Mouse (Mus musculus): Measurements from ENCODE around the gene Epor. TPM values are rescaled to one million over a fixed set of nuclear protein-coding genes. Genes with fewer than 3 reads are reported as not detected.

Epor gene
- polyA plus RNA-seq, 1 experiment from 2014 or later: 4.1 TPM

- Histone ChIP-seq H3K4me1 (peaks cover 34% of the 10 kb centered on the region), H3K9me3 (no peaks in the 10 kb centered on the region), H3K27me3 (peaks cover 94% of the 10 kb centered on the region), H3K27ac (no peak overlapping the region), H3K4me3 (replicated peaks) (peak overlapping the region; percentile 42), H3K9ac (peak overlapping the region; percentile 53), H3K4me2 (peak overlapping the region; percentile 68), H3K36me3 (replicated peaks) (no peaks in the 10 kb centered on the region)
- no peak for ATAC-seq (ENCODE audit: low FRiP score)
- WGBS: 1% methylated on average over 32 of the region's 32 CpGs
Measured at GRCm38 (mm10) chr9:21988421-21989101, 25.3 kb upstream of the Epor start.

GRCm38 (mm10) chr9:21987592-21988342 lies 24.5 kb upstream of the Epor start:
- 8% methylated on average over 36 of the region's 36 CpGs for WGBS

GRCm38 (mm10) chr9:21983911-21984310 lies 20.6 kb upstream of the Epor start:
- Histone ChIP-seq H3K27me3 (peaks cover 48% of the 10 kb centered on the region), H3K4me3 (replicated peaks) (no peak overlapping the region), H3K27ac (no peak overlapping the region), H3K36me3 (replicated peaks) (no peaks in the 10 kb centered on the region), H3K9me3 (no peaks in the 10 kb centered on the region), H3K4me1 (peaks cover 18% of the 10 kb centered on the region), H3K4me2 (no peak overlapping the region), H3K9ac (no peak overlapping the region)
- WGBS: 5% methylated on average over 3 of the region's 3 CpGs
- no peak for ATAC-seq (ENCODE audit: low FRiP score)

More at GRCm38 (mm10) chr9:21987592-21988342, 24.5 kb upstream of the Epor start:
- no peaks in the 10 kb centered on the region for H3K36me3 ChIP-seq (replicated peaks)
- H3K4me1 ChIP-seq: peaks cover 34% of the 10 kb centered on the region
- H3K9ac ChIP-seq: no peak overlapping the region
- no peaks in the 10 kb centered on the region for H3K9me3 ChIP-seq
- H3K27me3 ChIP-seq: peaks cover 87% of the 10 kb centered on the region
- no peak overlapping the region for H3K27ac ChIP-seq
- no peak for ATAC-seq (ENCODE audit: low FRiP score)
- H3K4me3 ChIP-seq (replicated peaks): peak overlapping the region; percentile 42
- H3K4me2 ChIP-seq: peak overlapping the region; percentile 68

GRCm38 (mm10) chr9:21978398-21979128 lies 15.3 kb upstream of the Epor start:
- 89% methylated on average over 4 of the region's 4 CpGs for WGBS
- H3K4me1 ChIP-seq: no peaks in the 10 kb centered on the region; the same call in 1 of the 2 replicates
- no peaks in the 10 kb centered on the region for H3K36me3 ChIP-seq (replicated peaks)
- no peak overlapping the region for H3K9ac ChIP-seq
- ATAC-seq (ENCODE audit: low FRiP score): no peak
- no peak overlapping the region for H3K27ac ChIP-seq
- H3K27me3 ChIP-seq: no peaks in the 10 kb centered on the region
- H3K4me2 ChIP-seq: no peak overlapping the region
- H3K9me3 ChIP-seq: no peaks in the 10 kb centered on the region
- no peak overlapping the region for H3K4me3 ChIP-seq (replicated peaks)

GRCm38 (mm10) chr9:21977972-21978371 lies 14.7 kb upstream of the Epor start:
- Histone ChIP-seq H3K4me3 (replicated peaks) (no peak overlapping the region), H3K9me3 (no peaks in the 10 kb centered on the region), H3K36me3 (replicated peaks) (no peaks in the 10 kb centered on the region), H3K4me1 (no peaks in the 10 kb centered on the region), H3K4me2 (no peak overlapping the region), H3K27me3 (no peaks in the 10 kb centered on the region), H3K27ac (no peak overlapping the region), H3K9ac (no peak overlapping the region)
- 15% methylated on average over 2 of the region's 2 CpGs for WGBS
- ATAC-seq (ENCODE audit: low FRiP score): no peak

GRCm38 (mm10) chr9:21977331-21977730 lies 14.0 kb upstream of the Epor start:
- ATAC-seq (ENCODE audit: low FRiP score): no peak
- Histone ChIP-seq H3K27me3 (no peaks in the 10 kb centered on the region), H3K27ac (no peak overlapping the region), H3K9me3 (no peaks in the 10 kb centered on the region), H3K36me3 (replicated peaks) (no peaks in the 10 kb centered on the region), H3K4me3 (replicated peaks) (no peak overlapping the region), H3K9ac (no peak overlapping the region), H3K4me1 (no peaks in the 10 kb centered on the region), H3K4me2 (no peak overlapping the region)
- 91% methylated on average over 5 of the region's 5 CpGs for WGBS

GRCm38 (mm10) chr9:21976626-21977175 lies 13.4 kb upstream of the Epor start:
- Histone ChIP-seq H3K9me3 (no peaks in the 10 kb centered on the region), H3K9ac (no peak overlapping the region), H3K27me3 (no peaks in the 10 kb centered on the region), H3K36me3 (replicated peaks) (no peaks in the 10 kb centered on the region), H3K4me3 (replicated peaks) (no peak overlapping the region), H3K4me2 (no peak overlapping the region), H3K27ac (no peak overlapping the region), H3K4me1 (no peaks in the 10 kb centered on the region)
- 83% methylated on average over 10 of the region's 10 CpGs for WGBS
- ATAC-seq (ENCODE audit: low FRiP score): no peak

GRCm38 (mm10) chr9:21969304-21969703 lies 6.0 kb upstream of the Epor start:
- 0 out of 2 replicates have a peak, but pooled peaks cover under 1% of the 10 kb centered on the region for H3K27me3 ChIP-seq
- no peak overlapping the region for H3K27ac ChIP-seq
- no peak for ATAC-seq (ENCODE audit: low FRiP score)
- no peak overlapping the region for H3K4me3 ChIP-seq (replicated peaks)
- H3K36me3 ChIP-seq (replicated peaks): no peaks in the 10 kb centered on the region
- WGBS: 89% methylated on average over 4 of the region's 4 CpGs
- H3K4me2 ChIP-seq: no peak overlapping the region
- H3K4me1 ChIP-seq: no peaks in the 10 kb centered on the region
- H3K9me3 ChIP-seq: no peaks in the 10 kb centered on the region
- no peak overlapping the region for H3K9ac ChIP-seq

- no peak overlapping the region for H3K4me3 ChIP-seq (replicated peaks)
- H3K4me1 ChIP-seq: no peaks in the 10 kb centered on the region
- no peaks in the 10 kb centered on the region for H3K9me3 ChIP-seq
- no peak overlapping the region for H3K27ac ChIP-seq
- WGBS: 80% methylated on average over 6 of the region's 6 CpGs
- no peak overlapping the region for H3K9ac ChIP-seq
- H3K27me3 ChIP-seq: peaks cover 4% of the 10 kb centered on the region
- H3K4me2 ChIP-seq: no peak overlapping the region
- H3K36me3 ChIP-seq (replicated peaks): no peaks in the 10 kb centered on the region
- ATAC-seq (ENCODE audit: low FRiP score): no peak
Measured at GRCm38 (mm10) chr9:21968883-21969282, 5.6 kb upstream of the Epor start.

- Histone ChIP-seq H3K36me3 (replicated peaks) (0 out of 2 replicates have a peak, but pooled peaks cover under 1% of the 10 kb centered on the region), H3K9ac (peak overlapping the region; percentile 45), H3K4me2 (peak overlapping the region; percentile 72), H3K27ac (no peak overlapping the region), H3K4me1 (peaks cover 28% of the 10 kb centered on the region), H3K4me3 (replicated peaks) (peak overlapping the region; percentile 42), H3K9me3 (no peaks in the 10 kb centered on the region), H3K27me3 (peaks cover 55% of the 10 kb centered on the region)
- 3% methylated on average over 34 of the region's 34 CpGs for WGBS
- ATAC-seq (ENCODE audit: low FRiP score): peak; percentile 83
Measured at GRCm38 (mm10) chr9:21962416-21963059, 768 bp downstream of the Epor start.

GRCm38 (mm10) chr9:21962010-21962409 lies 1.3 kb downstream of the Epor start:
- Histone ChIP-seq H3K36me3 (replicated peaks) (0 out of 2 replicates have a peak, but pooled peaks cover 4% of the 10 kb centered on the region), H3K4me3 (replicated peaks) (peak overlapping the region; percentile 42), H3K27ac (no peak overlapping the region), H3K9me3 (no peaks in the 10 kb centered on the region), H3K27me3 (peaks cover 55% of the 10 kb centered on the region), H3K4me1 (peaks cover 28% of the 10 kb centered on the region), H3K4me2 (peak overlapping the region; percentile 72), H3K9ac (peak overlapping the region; percentile 45)
- under 1% methylated on average over 15 of the region's 15 CpGs for WGBS
- peak; percentile 47 for ATAC-seq (ENCODE audit: low FRiP score)
